Mouse (Mus musculus) heart, embryonic 14.5 days (tissue): ENCODE data around the gene Ptprd. TPM values are rescaled to one million over a fixed set of nuclear protein-coding genes. Genes with fewer than 3 reads are reported as not detected.

Source experiments
- ATAC-seq: fragments of 200-750 bp; cut with Nextera tagmentation; 2 replicates; pipeline ENCODE4 v1.8.0; 2017; ENCODE audit warnings: low read depth, moderate TSS enrichment; ENCODE audit not compliant: insufficient number of reproducible peaks, insufficient read depth, low FRiP score
- H3K27ac ChIP-seq, 2 experiments: fragments of 200-500 bp in 1 of 2; fragments of 300-500 bp in 1 of 2; sonication (generic) in 1 of 2; replicated peaks in 1 of 2; 2 replicates each; pipeline ENCODE4 v1.5.1; 2012 to 2014; ENCODE audit warnings: low read depth in 2 of 2, low read length in 2 of 2, control low read depth in 1 of 2, mild to moderate bottlenecking in 1 of 2, mixed read lengths in 1 of 2; ENCODE audit not compliant: control insufficient read depth in 1 of 2, insufficient read depth in 1 of 2
- H3K27me3 ChIP-seq: fragments of 300-500 bp; sonication (generic); 2 replicates; pipeline ENCODE4 v1.6.1; 2014; ENCODE audit warnings: mild to moderate bottlenecking, low read length, control low read depth; ENCODE audit not compliant: control insufficient read depth, insufficient read depth
- H3K36me3 ChIP-seq: fragments of 300-500 bp; sonication (generic); 2 replicates; pipeline ENCODE4 v1.6.1; 2014; ENCODE audit warnings: mild to moderate bottlenecking, control low read depth, low read length, mixed read lengths; ENCODE audit not compliant: control insufficient read depth, insufficient read depth
- H3K4me1 ChIP-seq, 2 experiments: fragments of 200-500 bp in 1 of 2; fragments of 300-500 bp in 1 of 2; sonication (generic) in 1 of 2; 2 replicates each; pipeline ENCODE4 v1.6.1; 2012 to 2014; ENCODE audit warnings: low read length in 2 of 2, control low read depth in 1 of 2, mixed read lengths in 1 of 2; ENCODE audit not compliant: control insufficient read depth in 2 of 2, insufficient read depth in 2 of 2
- H3K4me2 ChIP-seq: fragments of 300-500 bp; sonication (generic); 2 replicates; pipeline ENCODE4 v1.6.1; 2014; ENCODE audit warnings: mild to moderate bottlenecking, low read length
- H3K4me3 ChIP-seq, 2 experiments: fragments of 200-500 bp in 1 of 2; fragments of 300-500 bp in 1 of 2; sonication (generic) in 1 of 2; 2 replicates each; pipeline ENCODE4 v1.5.1; 2012 to 2014; ENCODE audit warnings: low read length in 2 of 2, mild to moderate bottlenecking in 2 of 2, control low read depth in 1 of 2, low read depth in 1 of 2, moderate library complexity in 1 of 2; ENCODE audit not compliant: control insufficient read depth in 1 of 2, insufficient read depth in 1 of 2
- H3K9ac ChIP-seq: fragments of 300-500 bp; sonication (generic); 2 replicates; pipeline ENCODE4 v1.6.1; 2014; ENCODE audit warnings: mild to moderate bottlenecking, low read length
- H3K9me3 ChIP-seq: fragments of 300-500 bp; sonication (generic); 2 replicates; pipeline ENCODE4 v1.6.1; 2016; ENCODE audit warnings: low read length, control low read depth; ENCODE audit not compliant: control insufficient read depth
- WGBS: fragments of 180-500 bp; shearing (Covaris S2); extraction: QIAGEN DNeasy Blood & Tissue Kit; methylation state at CpG from one replicate; pipeline ENCODE4 v1.1.7; 2014; 5-methylcytosine and 5-hydroxymethylcytosine counted together
- polyA plus RNA-seq: library from polyadenylated mRNA; unstranded; fragments of >200 nt; fragmentation: Nextera tagmentation; extraction: Ambion mirVana; gene quantifications from 2 replicates; pipeline ENCODE4 v1.2.1, GENCODE M21; 2014

The Ptprd gene
- polyA plus RNA-seq, 1 experiment from 2014 or later: 21.8 TPM

DNA sequence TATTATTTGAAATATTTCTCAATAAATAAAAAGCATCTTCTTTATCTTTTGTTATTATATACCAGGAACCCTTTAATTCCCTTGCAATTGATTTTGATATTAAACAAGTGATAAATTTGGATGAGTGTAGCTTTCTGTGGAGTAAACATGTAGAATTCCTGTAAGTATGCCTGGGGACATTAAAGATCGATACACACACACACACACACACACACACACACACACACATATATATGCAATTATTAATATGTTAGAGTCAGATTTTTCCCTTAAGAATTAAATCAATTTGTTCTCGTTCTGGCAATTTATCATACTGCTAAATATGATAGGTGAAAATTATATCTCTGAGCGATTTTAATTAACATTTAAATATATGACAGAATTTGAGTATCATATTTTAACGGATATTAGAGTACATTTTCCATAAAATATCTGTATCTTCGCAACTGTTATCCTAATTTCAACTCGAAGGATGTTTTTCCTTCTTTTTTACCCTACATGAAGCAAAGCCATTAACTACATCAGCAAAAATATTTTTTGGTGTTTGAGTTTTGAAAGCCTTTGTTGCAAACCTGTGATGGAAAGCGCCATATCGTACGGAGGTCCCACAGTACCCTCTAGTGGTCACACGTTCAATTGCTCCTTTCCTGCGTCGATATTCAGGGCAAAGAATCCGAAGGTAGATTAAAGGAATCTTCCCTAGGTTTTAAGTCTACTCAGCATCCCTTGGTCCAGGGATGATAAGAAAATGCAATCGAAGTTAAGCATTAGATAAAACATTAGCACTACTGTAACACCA is 653.2 kb downstream of the Ptprd start:
- no peak for ATAC-seq
- Histone ChIP-seq H3K4me2 (no peak overlapping the region), H3K27me3 (no peaks in the 10 kb centered on the region), H3K4me1 (no peaks in the 10 kb centered on the region), H3K4me3 (no peak overlapping the region), H3K9me3 (no peaks in the 10 kb centered on the region), H3K9ac (no peak overlapping the region), H3K27ac (no peak overlapping the region), H3K36me3 (no peaks in the 10 kb centered on the region)
- WGBS: 22% methylated on average over 14 of the region's 14 CpGs

DNA sequence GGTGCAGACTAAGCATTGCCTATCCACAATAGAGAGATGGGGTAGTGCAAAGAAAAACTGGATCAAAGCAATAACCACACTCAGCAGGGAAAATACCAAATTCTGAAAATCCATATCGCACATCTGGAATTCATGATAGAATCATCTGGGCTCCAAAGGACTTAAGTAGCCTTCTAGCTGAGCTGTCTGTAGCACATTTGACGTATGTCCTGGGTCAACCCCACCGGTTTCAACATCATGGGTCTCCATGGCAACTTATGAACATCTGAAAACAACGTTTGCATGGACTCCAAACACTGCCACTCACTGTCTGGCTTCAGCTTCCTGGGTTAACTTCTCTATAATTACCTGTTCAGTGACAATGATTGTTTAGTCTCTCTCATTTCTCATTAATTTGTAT is 655.9 kb downstream of the Ptprd start:
- H3K4me2 ChIP-seq: no peak overlapping the region
- WGBS: 75% methylated on average over 4 of the region's 4 CpGs

DNA sequence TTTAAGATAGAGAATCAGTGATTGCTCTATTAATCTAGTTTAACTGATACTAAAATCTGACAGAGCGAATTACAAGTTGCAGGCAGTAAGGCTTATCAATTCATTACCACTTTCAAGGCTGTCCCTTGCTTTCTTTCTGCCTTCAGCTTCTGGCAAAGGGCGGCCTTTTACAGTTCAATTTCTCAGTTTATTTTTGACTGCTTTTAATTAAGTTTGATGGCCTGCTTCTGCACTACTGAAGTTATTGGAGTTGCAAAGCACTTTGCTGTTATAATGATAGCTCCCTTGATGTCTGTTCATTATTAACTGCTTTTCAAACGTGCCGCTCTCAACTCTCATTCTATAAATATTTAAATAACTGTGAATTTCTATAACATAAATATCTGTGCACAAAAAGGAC is 673.9 kb downstream of the Ptprd start:
- no peak for ATAC-seq
- no peak overlapping the region for H3K27ac ChIP-seq
- no peak overlapping the region for H3K4me2 ChIP-seq
- WGBS: 79% methylated on average over 4 of the region's 4 CpGs
- H3K36me3 ChIP-seq: no peaks in the 10 kb centered on the region
- H3K9me3 ChIP-seq: no peaks in the 10 kb centered on the region
- H3K4me3 ChIP-seq: no peak overlapping the region
- H3K9ac ChIP-seq: no peak overlapping the region
- H3K4me1 ChIP-seq: no peaks in the 10 kb centered on the region
- no peaks in the 10 kb centered on the region for H3K27me3 ChIP-seq

More for the DNA sequence above, 655.9 kb downstream of the Ptprd start:
- Histone ChIP-seq H3K9ac (no peak overlapping the region), H3K4me3 (no peak overlapping the region), H3K27me3 (no peaks in the 10 kb centered on the region), H3K9me3 (no peaks in the 10 kb centered on the region), H3K36me3 (no peaks in the 10 kb centered on the region), H3K27ac (no peak overlapping the region), H3K4me1 (no peaks in the 10 kb centered on the region)
- no peak for ATAC-seq

DNA sequence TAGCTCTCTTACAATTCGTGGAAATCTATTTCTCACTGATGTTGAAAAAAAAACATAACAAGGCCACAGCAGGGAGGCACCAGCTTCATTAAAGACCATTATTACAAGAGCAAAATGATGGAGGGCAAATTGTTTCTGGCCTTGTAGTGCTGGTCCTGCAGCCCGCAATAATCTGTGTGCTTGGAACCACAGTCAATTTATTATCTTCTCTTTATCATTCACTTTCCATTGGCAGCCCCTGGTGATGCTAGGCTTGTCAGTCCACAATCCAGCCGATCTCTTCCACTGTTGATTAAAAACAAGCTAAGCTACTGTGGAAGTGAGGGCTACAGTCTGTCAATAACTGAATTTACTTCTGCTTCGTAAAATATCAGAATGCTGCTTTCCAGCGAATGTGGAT is 674.4 kb downstream of the Ptprd start:
- WGBS: 70% methylated on average over 5 of the region's 5 CpGs
- Histone ChIP-seq H3K36me3 (no peaks in the 10 kb centered on the region), H3K4me3 (no peak overlapping the region)

DNA sequence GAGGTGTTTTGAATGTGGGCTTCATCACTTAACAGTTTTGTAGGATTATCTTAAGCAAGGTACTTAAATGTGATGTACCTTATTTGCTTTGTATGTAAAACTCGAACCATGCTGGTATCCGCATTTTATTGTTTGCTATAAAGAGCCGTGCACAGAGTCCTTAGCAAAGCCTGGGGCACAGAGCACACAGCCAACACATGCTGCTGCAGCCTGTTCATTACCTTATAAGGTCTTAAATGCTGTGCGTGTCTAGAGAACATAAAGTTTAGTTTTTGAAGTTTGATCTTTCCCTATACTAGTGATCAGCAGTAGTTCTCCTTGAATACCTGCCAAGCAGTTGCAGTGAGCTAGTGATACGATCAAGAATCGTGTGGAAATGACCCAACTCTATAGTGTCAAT is 676.2 kb downstream of the Ptprd start:
- Histone ChIP-seq H3K4me3 (no peak overlapping the region), H3K9ac (no peak overlapping the region), H3K9me3 (no peaks in the 10 kb centered on the region), H3K4me2 (no peak overlapping the region), H3K36me3 (no peaks in the 10 kb centered on the region), H3K4me1 (no peaks in the 10 kb centered on the region), H3K27ac (no peak overlapping the region), H3K27me3 (no peaks in the 10 kb centered on the region)
- ATAC-seq: no peak
- 78% methylated on average over 6 of the region's 6 CpGs for WGBS

More for the DNA sequence above, 674.4 kb downstream of the Ptprd start:
- Histone ChIP-seq H3K4me2 (no peak overlapping the region), H3K27me3 (no peaks in the 10 kb centered on the region), H3K27ac (no peak overlapping the region), H3K4me1 (no peaks in the 10 kb centered on the region), H3K9ac (no peak overlapping the region), H3K9me3 (no peaks in the 10 kb centered on the region)
- ATAC-seq: no peak

DNA sequence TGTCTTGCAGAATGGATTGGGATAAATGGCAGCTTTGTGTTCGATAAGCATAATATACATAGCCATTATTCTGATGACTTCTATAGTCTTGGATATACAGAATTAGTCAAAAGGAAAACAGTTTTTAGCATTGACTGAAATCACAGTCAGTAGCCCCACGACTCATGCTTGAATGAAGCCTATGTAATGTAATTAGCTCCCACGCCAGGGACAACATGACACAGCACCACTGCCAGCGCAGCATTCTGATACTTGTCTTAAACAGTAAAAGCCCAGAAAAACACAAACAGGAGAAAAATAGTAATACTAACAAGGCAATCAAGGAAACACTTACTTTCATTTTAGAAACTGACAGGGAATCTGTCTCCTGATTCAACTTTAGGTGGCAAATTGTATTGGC is 677.2 kb downstream of the Ptprd start:
- H3K4me2 ChIP-seq: no peak overlapping the region
- ATAC-seq: no peak
- WGBS: 83% methylated on average over 4 of the region's 4 CpGs
- no peaks in the 10 kb centered on the region for H3K27me3 ChIP-seq
- no peaks in the 10 kb centered on the region for H3K4me1 ChIP-seq
- no peaks in the 10 kb centered on the region for H3K36me3 ChIP-seq
- no peak overlapping the region for H3K27ac ChIP-seq
- no peak overlapping the region for H3K4me3 ChIP-seq
- H3K9ac ChIP-seq: no peak overlapping the region
- no peaks in the 10 kb centered on the region for H3K9me3 ChIP-seq

DNA sequence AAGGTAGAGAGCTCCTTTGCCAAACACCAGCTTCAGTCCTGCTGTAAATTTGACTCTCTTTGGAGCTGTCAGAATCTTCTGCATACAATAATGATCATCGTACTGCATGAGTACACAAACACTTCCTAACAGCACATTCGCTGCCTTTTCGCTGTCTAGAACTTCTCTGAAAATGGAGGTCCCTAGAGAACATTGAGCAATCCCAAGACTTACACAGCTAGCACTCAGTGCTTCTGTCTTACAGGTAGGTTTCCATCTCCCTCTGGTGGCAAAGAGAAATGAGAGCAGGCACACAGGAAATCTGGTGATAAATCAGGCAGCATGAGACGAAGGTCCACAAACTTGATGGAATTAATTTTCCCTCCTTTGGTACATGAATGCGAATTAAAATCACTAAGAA is 692.6 kb downstream of the Ptprd start:
- no peak overlapping the region for H3K4me3 ChIP-seq
- no peaks in the 10 kb centered on the region for H3K4me1 ChIP-seq
- 36% methylated on average over 5 of the region's 5 CpGs for WGBS
- H3K27me3 ChIP-seq: no peaks in the 10 kb centered on the region
- no peaks in the 10 kb centered on the region for H3K36me3 ChIP-seq
- ATAC-seq: no peak
- no peak overlapping the region for H3K27ac ChIP-seq
- no peaks in the 10 kb centered on the region for H3K9me3 ChIP-seq
- no peak overlapping the region for H3K4me2 ChIP-seq
- no peak overlapping the region for H3K9ac ChIP-seq
